Mouse (Mus musculus): ENCODE measurements around the gene Glul.
"Not testable (repeated sequence)": the region's sequence is repeated elsewhere in the genome, so short reads cannot be mapped to it uniquely, and the experiment has no call there.

Gene Glul

DNA sequence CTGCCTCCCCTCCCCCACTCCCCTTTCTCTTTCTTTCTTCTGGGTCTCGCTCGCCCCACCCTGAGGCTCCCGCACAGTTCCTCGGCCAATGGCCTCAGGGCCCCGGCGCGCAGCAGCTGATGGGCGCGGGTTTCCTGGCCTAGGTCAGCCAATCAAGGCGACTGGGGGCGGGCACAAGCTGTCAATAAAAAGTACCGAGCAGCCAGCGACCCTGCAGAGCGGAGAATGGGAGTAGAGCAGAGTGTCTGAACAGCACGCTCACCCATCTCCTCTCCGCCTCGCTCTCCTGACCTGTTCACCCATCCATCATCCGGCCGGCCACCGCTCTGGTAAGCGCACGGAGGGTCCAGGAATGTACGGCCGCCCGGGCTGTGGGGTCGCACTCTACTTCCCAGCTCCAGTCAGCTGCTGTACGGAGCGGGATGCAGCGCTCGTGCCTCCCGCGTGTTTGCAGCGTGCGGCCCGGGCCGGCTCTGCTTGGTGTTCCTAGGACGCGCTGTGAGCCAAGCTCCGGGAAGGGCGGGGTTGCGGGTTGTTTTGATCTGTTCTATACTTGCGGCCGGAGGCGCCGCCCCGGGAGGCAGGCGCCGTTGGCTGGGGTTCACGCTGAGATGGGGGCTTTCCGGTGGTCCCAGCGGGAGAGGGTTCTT lies at the start of gene Glul, which contains the start of gene Teddm2:
Gene Glul, plus strand, starts transcription at position 214 of the 650 bp plus-strand sequence.
Gene Teddm2, minus strand, starts transcription at position 498 of the 650 bp plus-strand sequence.
- peak; percentile 93 to 94 for DNase-seq (ENCODE audit: low spot score in 2 of 2)

DNA sequence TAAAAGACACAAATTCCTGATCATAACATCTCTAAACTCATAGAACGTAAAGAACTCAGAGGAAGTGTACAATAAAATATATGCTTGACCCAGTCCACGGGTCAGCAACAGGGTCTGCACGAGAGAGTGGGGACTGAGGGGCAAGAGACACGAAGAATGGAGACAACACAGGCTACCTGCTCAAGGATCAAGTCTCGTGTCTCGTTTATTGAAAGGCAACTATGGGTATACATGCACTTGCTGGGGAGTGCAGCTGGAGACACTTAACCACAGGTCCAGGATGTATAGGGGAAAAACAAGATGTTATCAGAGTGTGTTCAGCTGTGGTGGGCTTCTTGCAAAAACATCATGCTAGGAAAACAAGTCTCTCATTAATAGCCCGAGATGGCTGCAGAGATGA lies 47.0 kb upstream of the Glul start:
- not testable (repeated sequence) for DNase-seq (ENCODE audit: low spot score in 2 of 2)

DNA sequence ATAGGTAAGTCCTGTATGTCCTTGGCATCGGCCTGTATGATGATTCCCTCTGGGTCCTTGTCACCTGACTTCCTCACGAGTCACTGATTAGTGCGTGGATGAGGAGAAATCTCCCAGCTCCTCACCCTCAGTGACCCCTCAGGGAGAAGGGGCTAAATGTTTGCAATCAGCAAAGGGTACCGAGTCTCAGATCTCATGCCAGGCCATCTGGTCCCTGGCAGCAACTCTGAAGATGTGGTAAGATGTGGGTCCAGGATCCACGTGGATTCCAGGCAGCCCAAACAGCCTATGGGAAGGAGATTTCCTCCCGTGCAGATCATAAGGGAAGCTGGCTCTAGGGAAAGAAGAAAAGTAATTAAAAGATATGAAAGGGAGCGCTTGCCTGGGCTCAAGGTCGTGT lies 43.8 kb upstream of the Glul start:
- no peak for DNase-seq (ENCODE audit: low spot score in 2 of 2)

DNA sequence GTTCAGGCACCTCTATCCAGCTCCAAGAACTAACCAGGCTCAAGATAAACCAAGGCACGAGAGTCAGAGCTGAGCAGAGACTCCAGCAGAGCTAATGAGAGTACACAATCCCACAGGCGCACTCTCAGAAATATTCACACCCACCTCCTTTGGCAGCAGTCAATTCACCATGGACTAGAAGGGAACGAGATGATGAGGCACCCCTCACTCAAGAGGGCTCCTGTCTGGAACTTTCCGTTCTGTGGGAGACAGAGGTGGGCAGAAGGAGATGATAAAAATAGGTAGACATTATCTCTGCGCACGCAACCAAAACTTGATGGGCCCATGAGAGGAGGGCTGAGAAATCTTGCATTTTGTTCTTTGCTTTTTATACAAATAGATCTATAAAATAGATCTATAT lies 25.7 kb upstream of the Glul start, which contains the start of gene Teddm1b:
Gene Teddm1b, plus strand, starts transcription at position 301 of the 400 bp plus-strand sequence.
- no peak for DNase-seq (ENCODE audit: low spot score in 2 of 2)

DNA sequence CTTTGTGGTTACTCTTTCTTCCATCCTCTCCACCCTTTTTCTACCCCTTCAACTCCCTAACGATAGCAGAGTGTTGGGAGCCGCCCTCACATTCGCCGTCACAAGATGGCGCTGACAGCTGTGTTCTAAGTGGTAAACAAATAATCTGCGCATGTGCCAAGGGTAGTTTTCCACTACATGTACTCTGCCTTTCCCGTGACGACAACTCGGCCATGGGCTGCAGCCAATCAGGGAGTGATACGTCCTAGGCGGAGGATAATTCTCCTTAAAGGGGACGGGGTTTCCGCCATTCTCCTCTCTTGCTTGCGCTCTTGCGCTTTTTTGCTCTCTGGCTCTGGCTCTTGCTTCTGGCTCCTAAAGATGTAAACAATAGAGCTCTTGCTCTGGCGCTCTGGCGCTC lies 19.4 kb upstream of the Glul start:
- not testable (repeated sequence) for DNase-seq (ENCODE audit: low spot score in 2 of 2)

DNA sequence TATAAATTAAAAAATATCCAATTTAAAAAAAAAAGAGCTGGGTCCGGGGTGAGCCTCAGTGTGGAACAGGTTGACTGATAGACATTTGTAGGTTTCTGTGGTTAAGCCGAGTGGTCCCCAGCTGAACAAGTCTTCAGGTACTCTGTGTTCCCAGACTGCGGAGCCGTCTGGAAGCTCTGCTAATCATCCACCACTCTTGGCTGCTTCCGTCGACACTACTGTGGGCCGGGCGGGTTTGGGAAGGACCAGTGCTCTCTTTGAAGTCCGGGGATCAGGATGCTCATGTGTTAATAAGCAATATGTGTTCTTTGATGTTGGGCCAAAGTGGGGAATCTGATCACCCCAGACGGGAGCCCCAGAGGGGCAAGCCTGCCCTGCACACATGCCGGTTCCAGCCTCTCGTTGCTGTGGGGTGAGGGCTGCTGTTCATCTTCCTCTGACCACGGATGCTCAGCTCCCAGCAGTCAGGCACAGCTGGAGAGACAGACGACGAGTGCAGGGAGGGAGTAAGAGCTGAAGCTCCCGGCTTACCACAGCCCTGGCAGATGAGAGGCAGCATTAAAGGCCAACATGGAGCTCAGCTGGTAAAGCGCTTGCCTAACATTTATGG lies 13.6 kb upstream of the Glul start:
- no peak for DNase-seq (ENCODE audit: low spot score in 2 of 2)

DNA sequence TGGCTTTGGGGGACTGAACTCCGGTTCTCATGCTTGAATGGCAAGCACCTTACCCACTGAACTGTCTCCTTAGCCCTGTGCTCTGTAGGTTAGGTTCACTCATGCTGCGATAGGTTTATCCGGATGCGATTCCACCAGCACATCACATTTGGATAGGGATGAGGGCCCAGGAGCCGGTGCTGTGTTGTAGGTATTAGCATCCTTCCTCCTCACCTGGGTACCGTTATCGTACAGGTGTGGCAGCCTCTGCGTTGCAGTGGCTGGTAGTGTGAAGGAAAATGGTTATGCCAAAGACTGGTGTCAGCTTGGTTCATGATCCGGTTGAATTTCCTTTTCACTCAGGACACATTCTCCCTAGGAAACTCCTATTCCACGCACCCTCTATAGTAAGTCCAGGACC lies 9.6 kb upstream of the Glul start:
- DNase-seq (ENCODE audit: low spot score in 2 of 2) = no peak

DNA sequence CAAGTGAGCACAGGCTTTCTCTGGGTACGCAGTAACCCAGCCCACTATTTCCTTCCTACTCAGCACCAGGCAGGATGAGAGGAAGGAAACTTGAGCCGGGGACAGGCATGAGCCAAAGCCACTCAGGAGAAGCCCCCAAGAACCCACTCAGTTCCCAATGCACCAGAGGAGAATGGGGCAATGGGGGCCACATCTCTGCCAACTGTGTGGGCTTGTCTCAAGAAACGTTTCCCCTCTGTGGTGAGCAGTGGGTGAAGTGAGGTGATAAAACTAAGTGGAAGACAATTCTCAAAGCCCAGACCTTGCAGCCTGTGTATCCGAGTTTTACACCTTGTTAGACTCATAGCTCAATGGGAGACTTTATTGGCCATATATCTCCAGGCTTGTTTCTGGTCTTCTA lies 8.3 kb upstream of the Glul start, which contains the start of gene Teddm1a:
Gene Teddm1a, plus strand, starts transcription at position 301 of the 400 bp plus-strand sequence.
- no peak for DNase-seq (ENCODE audit: low spot score in 2 of 2)

DNA sequence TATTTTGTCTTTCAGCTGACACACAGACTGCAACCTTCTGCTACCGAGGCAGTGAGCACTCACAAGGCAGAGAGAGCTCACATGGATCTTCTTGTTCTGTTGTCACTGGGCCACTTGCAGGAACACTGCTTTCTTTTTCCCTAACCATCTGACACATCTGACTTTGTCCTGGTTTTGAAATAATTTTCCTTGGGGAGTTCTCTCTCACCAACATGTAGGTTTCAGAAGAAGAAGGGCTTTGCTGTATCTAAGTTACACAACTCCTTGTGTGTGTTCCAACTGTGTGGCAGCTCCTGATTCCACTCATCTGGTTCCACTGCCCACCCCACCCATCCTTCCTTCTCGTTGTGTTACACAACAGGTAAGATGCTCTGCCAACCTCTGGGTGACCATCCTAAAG lies 6.0 kb upstream of the Glul start:
- no peak for DNase-seq (ENCODE audit: low spot score in 2 of 2)

DNA sequence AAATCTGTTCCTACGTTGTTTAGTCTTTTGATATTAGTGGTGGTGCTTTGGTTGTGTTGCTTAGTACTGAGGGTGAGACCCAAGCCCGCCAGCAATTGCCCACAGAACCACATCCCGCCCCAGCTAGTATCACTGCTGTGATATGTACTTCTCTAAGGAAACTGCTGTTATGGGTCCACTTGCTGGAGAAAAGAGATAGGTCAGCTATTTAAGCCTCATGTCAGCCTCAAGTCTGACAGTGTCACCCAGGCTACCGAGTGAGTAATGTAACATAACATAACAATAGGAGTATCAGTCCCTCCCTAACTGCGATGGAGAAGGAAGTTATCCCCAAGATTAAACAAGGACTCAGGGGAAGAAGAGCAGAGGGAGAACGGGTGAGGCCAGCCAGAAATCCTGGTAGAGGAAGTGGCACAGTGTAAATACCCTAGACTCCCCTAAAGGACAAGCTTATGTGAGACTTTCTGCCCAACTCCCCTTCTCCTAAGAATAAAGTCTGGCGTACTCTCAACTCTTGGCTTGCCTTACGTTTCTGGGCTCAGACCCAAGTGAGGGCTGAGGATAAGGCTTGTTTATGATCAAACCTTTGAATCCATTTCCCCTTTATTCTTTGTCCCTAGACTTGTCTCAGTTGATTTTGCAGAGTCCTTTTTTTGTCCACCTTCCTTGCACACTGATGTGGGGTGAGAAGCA lies 5.4 kb upstream of the Glul start:
- no peak for DNase-seq (ENCODE audit: low spot score in 2 of 2)

DNA sequence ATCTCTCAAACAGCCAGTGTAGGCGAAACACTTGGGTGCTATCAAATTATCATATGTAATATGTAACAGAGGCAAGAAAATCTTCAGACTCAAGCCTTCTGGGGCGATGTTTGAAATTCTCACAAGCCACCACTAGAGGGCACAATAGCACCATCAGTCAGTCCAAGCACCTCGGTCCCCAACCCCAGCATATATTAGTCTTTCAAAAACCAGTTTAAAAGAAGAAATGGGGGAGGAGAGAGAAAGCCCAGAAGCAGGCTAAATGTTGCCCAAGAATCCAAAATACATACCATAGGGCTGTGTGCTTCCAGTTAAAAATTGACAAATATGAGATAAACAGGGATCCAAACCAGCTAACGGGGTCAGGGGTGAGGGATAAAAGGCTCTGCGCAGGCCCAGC lies 4.8 kb upstream of the Glul start:
- DNase-seq (ENCODE audit: low spot score in 2 of 2) = peak; percentile 73 to 74

DNA sequence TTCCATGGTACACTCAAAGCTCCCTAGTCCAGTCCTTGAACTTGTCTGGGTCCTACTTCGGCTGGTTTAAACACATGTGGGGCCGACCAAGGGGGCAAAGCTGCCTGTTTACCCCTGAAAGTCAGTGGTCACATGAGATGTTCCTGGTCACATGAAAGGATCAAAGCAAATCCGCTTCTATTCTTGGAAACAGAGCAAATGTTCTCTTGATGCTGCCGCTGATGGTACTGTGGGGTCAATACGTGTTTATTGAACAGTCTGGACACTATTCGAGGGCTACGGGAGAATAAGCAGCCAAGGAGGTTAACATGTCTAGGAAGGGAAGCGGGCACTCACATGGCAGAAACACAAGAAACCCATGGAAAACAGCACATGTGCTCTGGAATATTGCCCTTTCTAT lies 2.5 kb upstream of the Glul start:
- no peak for DNase-seq (ENCODE audit: low spot score in 2 of 2)

DNA sequence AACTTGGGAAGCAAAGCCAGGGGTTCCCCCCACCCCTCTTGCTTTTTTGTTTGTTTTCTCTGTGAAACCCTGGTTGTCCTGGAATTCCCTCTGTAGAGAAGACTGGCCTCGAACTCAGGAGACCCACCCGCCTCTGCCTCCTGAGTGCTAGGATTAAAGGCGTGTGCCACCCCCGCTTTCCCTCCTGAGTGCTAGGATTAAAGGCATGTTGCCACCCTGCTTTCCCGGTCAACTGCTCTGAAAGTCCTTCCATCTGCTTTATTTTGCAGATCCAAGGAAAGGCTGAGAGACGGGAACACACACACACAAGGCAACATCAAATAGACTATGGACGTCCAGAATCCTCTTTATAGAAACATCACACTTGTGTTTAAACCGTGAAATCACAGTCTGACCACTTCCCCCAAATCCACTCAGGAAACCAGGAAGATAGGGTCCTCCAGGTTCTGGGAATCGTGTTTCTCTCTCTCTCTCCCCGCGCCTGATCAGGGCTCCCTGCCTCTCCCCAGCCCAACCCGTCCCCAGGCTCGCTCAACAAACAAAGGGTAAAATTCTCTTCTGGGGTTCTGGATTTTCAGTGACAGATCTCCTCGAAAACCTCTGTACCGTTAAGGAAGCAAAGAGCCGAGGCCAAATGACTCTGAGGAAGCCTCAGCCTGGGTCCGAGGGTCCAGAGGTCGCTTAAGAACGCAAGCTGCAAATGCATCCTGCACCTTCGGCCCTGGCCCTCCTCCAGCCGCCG lies 584 bp upstream of the Glul start:
- no peak for DNase-seq (ENCODE audit: low spot score in 2 of 2)

DNA sequence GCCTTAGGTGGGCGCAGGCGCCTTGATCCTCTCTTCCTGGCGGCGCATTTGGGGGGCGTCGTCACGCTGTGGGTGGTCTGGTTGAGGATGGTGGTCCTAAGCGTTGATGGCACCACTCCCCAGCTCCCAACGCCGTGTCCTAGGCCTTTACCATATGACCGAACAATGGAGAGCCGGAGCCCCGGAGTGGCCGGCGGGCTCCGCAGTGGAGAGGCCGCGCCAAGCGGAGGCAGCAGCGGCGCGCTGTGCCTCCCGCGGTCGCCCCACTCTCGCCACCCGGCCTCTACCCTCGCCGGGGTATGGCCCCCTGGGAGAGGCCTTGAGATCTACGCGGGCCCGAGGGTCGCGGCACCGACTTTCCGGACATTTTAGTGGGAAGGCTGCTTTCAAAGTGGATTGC lies 637 bp downstream of the Glul start:
- peak in 1 of 2 experiments; percentile 43 for DNase-seq (ENCODE audit: low spot score in 2 of 2)

DNA sequence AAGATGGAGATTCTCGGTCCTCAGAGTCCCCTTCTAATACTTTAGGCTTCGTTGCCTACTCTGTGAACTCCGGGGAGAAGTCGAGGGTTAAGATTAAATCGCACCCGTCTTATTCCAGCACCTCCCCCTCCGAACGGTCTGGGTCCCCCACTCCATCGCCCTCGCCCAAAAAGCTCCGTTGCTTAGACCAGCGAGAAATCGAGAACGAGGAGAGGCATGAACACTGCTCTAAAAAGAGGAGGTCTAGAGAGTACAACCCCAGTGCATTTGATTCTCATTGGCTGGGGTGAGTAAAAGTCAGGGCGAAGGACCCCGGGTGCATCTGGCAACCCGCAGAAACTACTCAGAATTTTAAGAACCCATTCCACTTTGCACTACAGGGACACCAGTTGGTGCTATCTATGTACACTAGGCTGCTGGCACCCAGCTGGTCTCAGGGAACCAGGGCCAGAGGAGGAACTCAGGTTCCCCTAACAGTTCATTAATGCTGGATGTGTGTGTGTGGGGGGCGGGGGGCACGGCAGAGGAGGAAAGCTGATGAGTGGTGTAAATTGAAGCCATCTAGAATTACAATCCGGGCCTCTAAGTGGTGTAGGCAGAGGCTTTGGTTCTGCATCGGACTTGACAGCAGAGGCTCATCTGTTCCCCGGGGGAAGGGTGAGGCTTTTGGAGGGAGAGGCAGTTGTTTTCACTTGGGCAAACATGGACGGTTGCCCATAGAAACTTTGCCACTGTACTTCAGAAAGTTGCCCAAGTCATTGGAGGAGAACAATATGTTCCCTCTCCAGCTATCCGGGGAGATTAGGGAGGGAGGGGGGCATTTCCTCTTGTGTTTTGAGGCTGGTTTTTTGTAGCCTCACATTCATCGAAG lies 1.4 kb downstream of the Glul start:
- no peak for DNase-seq (ENCODE audit: low spot score in 2 of 2)

DNA sequence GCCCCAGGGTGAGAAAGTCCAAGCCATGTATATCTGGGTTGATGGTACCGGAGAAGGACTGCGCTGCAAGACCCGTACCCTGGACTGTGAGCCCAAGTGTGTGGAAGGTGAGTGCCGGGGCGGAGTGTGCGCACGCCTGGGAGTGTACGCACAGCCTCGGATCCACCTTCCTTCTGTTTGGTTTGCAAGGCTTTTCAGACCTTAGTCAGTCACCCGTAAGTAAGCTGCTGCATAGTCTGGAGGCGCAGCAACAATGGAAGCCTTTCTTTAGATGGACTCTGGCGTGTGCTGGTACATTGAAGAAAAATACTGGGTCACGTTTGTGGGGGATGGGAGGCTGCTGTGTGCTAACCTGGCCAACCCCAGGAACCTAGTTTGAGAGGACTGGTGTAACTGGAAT lies 3.3 kb downstream of the Glul start:
- no peak for DNase-seq (ENCODE audit: low spot score in 2 of 2)

DNA sequence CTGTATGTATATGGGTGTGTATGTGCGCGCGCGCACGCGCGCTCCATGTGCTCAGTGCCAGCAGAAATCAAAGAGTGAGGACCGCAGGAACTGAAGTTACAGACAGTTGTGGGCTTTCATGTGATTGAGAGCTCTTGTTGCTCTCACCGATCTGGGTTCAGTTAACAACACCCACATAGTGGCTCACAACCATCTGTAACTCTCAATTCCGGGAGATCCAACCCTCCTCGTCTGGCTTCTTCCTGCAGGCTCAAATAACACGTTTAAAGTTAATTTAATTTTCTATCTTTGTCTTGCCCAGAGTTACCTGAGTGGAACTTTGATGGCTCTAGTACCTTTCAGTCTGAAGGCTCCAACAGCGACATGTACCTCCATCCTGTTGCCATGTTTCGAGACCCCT lies 4.5 kb downstream of the Glul start:
- no peak for DNase-seq (ENCODE audit: low spot score in 2 of 2)

DNA sequence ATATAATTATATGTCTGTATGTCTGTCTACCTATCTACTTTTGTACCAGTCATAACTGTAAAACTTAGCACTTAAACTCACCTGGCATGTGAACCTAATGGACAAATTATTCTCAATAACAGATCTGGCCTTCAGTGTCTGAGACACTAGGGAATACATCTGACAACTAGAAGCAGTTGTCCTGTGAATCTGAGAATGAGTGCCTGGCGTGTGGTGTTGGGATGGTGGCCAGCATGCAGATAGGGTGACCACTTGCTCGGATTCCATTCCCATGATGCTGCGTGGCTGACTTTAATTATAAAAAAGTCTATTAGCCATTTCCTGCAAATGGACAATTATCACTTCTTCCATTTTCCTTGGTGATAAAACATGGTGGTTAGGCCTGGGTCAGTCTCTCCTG lies 6.1 kb downstream of the Glul start:
- no peak for DNase-seq (ENCODE audit: low spot score in 2 of 2)

DNA sequence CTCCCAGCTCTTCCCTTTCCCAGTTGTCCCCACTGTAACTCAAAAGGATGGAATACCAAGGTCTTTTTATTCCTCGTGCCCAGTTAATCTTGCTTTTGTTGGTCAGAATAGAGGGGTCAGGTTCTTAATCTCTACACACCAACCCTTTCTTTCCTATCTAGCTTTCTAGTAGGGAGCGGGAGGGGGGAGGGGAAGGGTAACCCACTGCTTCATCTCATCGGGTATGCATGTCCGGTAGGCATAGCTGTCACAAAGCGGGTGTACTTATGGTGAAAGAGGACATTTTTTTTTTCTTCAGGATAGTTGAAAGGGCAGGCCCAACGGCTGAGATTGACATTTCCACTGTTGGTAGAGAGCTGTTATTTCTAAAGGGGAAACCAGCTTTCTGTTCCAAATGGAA lies 8.5 kb downstream of the Glul start:
- no peak for DNase-seq (ENCODE audit: low spot score in 2 of 2)

DNA sequence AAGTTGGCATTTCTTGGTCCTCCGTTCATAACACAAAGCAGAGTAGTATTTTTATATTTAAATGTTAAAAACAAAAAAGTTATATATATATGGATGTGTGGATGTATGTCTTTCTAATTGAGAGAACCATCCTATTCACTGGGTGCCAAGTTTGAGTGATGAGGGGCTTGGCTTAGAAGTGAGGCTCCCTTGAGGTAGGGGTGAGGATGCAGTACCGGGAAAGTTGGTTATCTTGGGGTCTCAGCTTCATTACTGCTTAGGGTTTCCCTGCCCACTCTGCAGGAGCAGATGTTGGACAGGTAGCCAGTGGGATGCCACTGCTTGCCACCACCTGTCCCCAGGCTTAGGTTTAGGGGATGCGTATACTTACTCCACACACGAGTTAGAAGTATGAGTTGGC lies 9.0 kb downstream of the Glul start:
- DNase-seq (ENCODE audit: low spot score in 2 of 2) = no peak

Measured in right cerebral cortex, postnatal 36 days (tissue).